Mouse (Mus musculus) lung, postnatal 25 days (tissue): ENCODE measurements around the gene Agap1.

Experiments used
- DNase-seq: peaks from one replicate; pipeline ENCODE4 v3.0.0; 2022; ENCODE audit warnings: low spot score

Agap1 gene

GRCm38 (mm10) chr1:89849861-89850230 is 395.2 kb downstream of the Agap1 start:
- DNase-seq, result no peak

GRCm38 (mm10) chr1:89850681-89851414 is 396.2 kb downstream of the Agap1 start:
- no peak for DNase-seq

GRCm38 (mm10) chr1:89859182-89859581 is 404.6 kb downstream of the Agap1 start:
- DNase-seq, result peak; percentile 34

GRCm38 (mm10) chr1:89860017-89860730 is 405.6 kb downstream of the Agap1 start:
- DNase-seq, result peak; percentile 46

GRCm38 (mm10) chr1:89865787-89866186 is 411.2 kb downstream of the Agap1 start:
- no peak for DNase-seq

GRCm38 (mm10) chr1:89867847-89868246 is 413.2 kb downstream of the Agap1 start:
- DNase-seq, result no peak

- no peak for DNase-seq
Observed at GRCm38 (mm10) chr1:89870134-89870905, 415.7 kb downstream of the Agap1 start.

GRCm38 (mm10) chr1:89870906-89871211 is 416.3 kb downstream of the Agap1 start:
- no peak for DNase-seq

- peak; percentile 82 for DNase-seq
Observed at GRCm38 (mm10) chr1:89876346-89877072, 421.9 kb downstream of the Agap1 start.

GRCm38 (mm10) chr1:89878496-89878895 is 423.9 kb downstream of the Agap1 start:
- DNase-seq, result no peak

- DNase-seq, result no peak
Observed at GRCm38 (mm10) chr1:89880193-89880592, 425.6 kb downstream of the Agap1 start.

- DNase-seq, result no peak
Observed at GRCm38 (mm10) chr1:89880834-89881233, 426.2 kb downstream of the Agap1 start.

GRCm38 (mm10) chr1:89884335-89884734 is 429.7 kb downstream of the Agap1 start:
- no peak for DNase-seq

- no peak for DNase-seq
Observed at GRCm38 (mm10) chr1:89885696-89886095, 431.1 kb downstream of the Agap1 start.

- DNase-seq, result no peak
Observed at GRCm38 (mm10) chr1:89891400-89891799, 436.8 kb downstream of the Agap1 start.

GRCm38 (mm10) chr1:89892281-89892680 is 437.7 kb downstream of the Agap1 start:
- no peak for DNase-seq

GRCm38 (mm10) chr1:89895801-89896200 is 441.2 kb downstream of the Agap1 start:
- no peak for DNase-seq

GRCm38 (mm10) chr1:89899036-89899435 is 444.4 kb downstream of the Agap1 start:
- no peak for DNase-seq

GRCm38 (mm10) chr1:89899761-89900445 is 445.3 kb downstream of the Agap1 start:
- no peak for DNase-seq

- DNase-seq, result no peak
Observed at GRCm38 (mm10) chr1:89901381-89901780, 446.8 kb downstream of the Agap1 start.

GRCm38 (mm10) chr1:89902236-89902635 is 447.6 kb downstream of the Agap1 start:
- no peak for DNase-seq

GRCm38 (mm10) chr1:89902641-89903040 is 448.0 kb downstream of the Agap1 start:
- no peak for DNase-seq
